Mouse (Mus musculus) stomach, embryonic 16.5 days (tissue): Measurements from ENCODE around the gene Prkg1. TPM values are rescaled to one million over a fixed set of nuclear protein-coding genes. Genes with fewer than 3 reads are reported as not detected.

ENCODE experiments used
- ATAC-seq: fragments of 200-750 bp; cut with Nextera tagmentation; 2 replicates; pipeline ENCODE4 v1.8.0; 2017; ENCODE audit warnings: moderate number of reproducible peaks, moderate TSS enrichment; ENCODE audit not compliant: insufficient read depth, low FRiP score
- H3K27ac ChIP-seq: fragments of 300-500 bp; sonication (generic); 2 replicates; pipeline ENCODE4 v1.5.1; 2014; ENCODE audit warnings: low read length
- H3K27me3 ChIP-seq: fragments of 300-500 bp; sonication (generic); 2 replicates; pipeline ENCODE4 v1.6.1; 2014; ENCODE audit warnings: low read length, control low read depth, mixed read lengths; ENCODE audit not compliant: control insufficient read depth, insufficient read depth
- H3K36me3 ChIP-seq: fragments of 300-500 bp; sonication (generic); 2 replicates; pipeline ENCODE4 v1.6.1; 2014; ENCODE audit warnings: low read length; ENCODE audit not compliant: control insufficient read depth, insufficient read depth
- H3K4me1 ChIP-seq: fragments of 300-500 bp; sonication (generic); 2 replicates; pipeline ENCODE4 v1.6.1; 2014; ENCODE audit warnings: low read length, control low read depth, mixed read lengths; ENCODE audit not compliant: control insufficient read depth, insufficient read depth
- H3K4me2 ChIP-seq: fragments of 300-500 bp; sonication (generic); 2 replicates; pipeline ENCODE4 v1.6.1; 2014; ENCODE audit warnings: low read depth, low read length, mixed read lengths
- H3K4me3 ChIP-seq: fragments of 300-500 bp; sonication (generic); replicated peaks from 2 replicates; pipeline ENCODE4 v1.5.1; 2014; ENCODE audit warnings: mild to moderate bottlenecking, low read length
- H3K9ac ChIP-seq: fragments of 300-500 bp; sonication (generic); 2 replicates; pipeline ENCODE4 v1.6.1; 2014; ENCODE audit warnings: low read length
- H3K9me3 ChIP-seq: fragments of 300-500 bp; sonication (generic); replicated peaks from 2 replicates; pipeline ENCODE4 v1.6.1; 2016; ENCODE audit warnings: low read length, control low read depth; ENCODE audit not compliant: control insufficient read depth
- WGBS: fragments of 180-500 bp; shearing (Covaris S2); extraction: QIAGEN DNeasy Blood & Tissue Kit; methylation state at CpG from one replicate; pipeline ENCODE4 v1.1.7; 2014; 5-methylcytosine and 5-hydroxymethylcytosine counted together
- polyA plus RNA-seq: library from polyadenylated mRNA; unstranded; fragments of >200 nt; fragmentation: Nextera tagmentation; extraction: Ambion mirVana; gene quantifications from 2 replicates; pipeline ENCODE4 v1.2.1, GENCODE M21; 2015

The Prkg1 gene
- polyA plus RNA-seq, 1 experiment from 2014 or later: 11.5 TPM

DNA sequence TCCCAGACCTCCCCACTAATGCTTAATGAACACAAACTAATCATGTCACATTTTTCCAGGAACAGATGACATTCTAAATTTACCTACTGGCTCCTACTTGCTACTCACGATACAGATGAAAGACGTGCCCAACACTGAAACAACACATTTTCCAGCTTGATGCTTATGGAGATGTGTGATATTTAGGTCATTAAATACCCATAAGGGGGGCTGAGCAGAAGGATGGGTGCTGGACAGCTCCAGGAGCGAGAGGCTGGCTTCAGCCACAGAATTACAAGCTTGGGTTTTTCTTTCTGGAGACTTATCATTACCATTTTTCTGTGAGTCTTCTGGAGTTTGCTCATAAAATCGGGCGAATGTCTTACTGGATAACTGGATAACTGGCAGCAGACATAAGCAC, 958.6 kb downstream of the Prkg1 start:
- Histone ChIP-seq H3K4me1 (no peaks in the 10 kb centered on the region), H3K27me3 (no peaks in the 10 kb centered on the region), H3K9ac (no peak overlapping the region), H3K4me3 (no peak overlapping the region), H3K36me3 (no peaks in the 10 kb centered on the region), H3K4me2 (no peak overlapping the region), H3K9me3 (no peaks in the 10 kb centered on the region), H3K27ac (no peak overlapping the region)
- 73% methylated on average over 5 of the region's 5 CpGs for WGBS
- ATAC-seq: no peak

DNA sequence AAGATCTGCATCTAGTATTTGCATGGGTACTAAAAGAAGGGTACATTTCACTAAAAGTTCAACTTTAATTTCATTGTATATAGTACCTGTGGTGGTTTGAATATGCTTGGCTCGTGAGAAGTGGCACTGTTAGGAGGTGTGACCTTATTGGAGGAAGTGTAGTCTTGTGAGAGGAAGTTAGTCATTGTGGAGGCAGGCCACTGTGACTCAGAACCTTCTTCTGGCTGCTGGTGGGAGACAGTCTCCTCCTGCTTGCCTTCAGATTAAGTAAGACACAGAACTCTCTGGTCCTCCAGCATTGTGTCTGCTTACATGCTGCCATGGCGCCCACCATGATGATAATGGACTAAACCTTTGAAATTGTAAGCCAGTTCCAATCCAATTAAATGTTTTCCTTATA, 984.0 kb downstream of the Prkg1 start:
- Histone ChIP-seq H3K36me3 (no peaks in the 10 kb centered on the region), H3K27me3 (no peaks in the 10 kb centered on the region), H3K9ac (no peak overlapping the region), H3K9me3 (no peaks in the 10 kb centered on the region), H3K4me3 (no peak overlapping the region), H3K27ac (no peak overlapping the region), H3K4me1 (no peaks in the 10 kb centered on the region), H3K4me2 (no peak overlapping the region)
- WGBS: 73% methylated on average over 2 of the region's 2 CpGs
- no peak for ATAC-seq

DNA sequence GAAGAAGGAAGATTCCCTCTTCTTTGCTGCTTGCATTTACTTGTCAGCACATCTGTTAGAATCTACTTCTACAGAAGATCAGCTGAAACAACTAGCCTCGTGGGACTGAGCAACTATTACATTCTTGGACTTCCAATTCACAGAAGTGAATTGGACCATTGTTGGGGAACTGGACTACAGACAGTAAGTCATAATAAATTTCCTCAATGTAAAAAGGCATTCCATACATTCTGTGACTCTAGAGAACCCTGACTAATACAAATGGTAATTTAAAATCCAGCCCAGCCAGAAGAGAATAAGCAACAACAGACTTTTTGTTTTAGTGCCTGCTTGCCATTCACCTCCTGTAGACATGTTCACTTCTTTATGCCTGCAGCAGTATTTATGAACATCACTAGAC, 996.5 kb downstream of the Prkg1 start:
- Histone ChIP-seq H3K36me3 (no peaks in the 10 kb centered on the region), H3K4me1 (no peaks in the 10 kb centered on the region), H3K9me3 (no peaks in the 10 kb centered on the region), H3K4me3 (no peak overlapping the region), H3K27ac (no peak overlapping the region), H3K27me3 (no peaks in the 10 kb centered on the region), H3K9ac (no peak overlapping the region), H3K4me2 (no peak overlapping the region)
- WGBS: 47% methylated on average over 1 of the region's 1 CpGs
- no peak for ATAC-seq

DNA sequence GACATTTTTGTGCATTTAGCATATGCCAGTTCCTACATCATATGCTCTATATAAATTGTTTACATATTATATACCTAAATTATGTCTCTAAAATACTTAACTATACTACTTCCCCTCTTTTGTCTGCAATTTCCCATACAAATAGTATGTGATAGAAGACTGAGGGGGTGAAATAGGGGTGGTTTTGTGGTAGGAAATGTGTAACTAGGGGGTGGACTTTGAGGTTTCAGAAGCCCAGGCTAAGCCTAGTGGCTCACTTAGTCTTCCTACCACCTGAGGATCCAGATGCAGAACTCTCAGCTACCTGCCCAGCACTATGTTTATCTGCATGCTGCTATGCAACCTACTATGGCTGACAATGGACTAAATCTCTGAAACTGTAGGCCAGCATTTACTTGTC, 1020.4 kb downstream of the Prkg1 start:
- H3K9ac ChIP-seq: no peak overlapping the region
- H3K4me3 ChIP-seq: no peak overlapping the region
- H3K27me3 ChIP-seq: no peaks in the 10 kb centered on the region
- no peaks in the 10 kb centered on the region for H3K36me3 ChIP-seq
- ATAC-seq: no peak
- no peaks in the 10 kb centered on the region for H3K4me1 ChIP-seq
- H3K4me2 ChIP-seq: no peak overlapping the region
- H3K9me3 ChIP-seq: no peaks in the 10 kb centered on the region
- H3K27ac ChIP-seq: no peak overlapping the region

DNA sequence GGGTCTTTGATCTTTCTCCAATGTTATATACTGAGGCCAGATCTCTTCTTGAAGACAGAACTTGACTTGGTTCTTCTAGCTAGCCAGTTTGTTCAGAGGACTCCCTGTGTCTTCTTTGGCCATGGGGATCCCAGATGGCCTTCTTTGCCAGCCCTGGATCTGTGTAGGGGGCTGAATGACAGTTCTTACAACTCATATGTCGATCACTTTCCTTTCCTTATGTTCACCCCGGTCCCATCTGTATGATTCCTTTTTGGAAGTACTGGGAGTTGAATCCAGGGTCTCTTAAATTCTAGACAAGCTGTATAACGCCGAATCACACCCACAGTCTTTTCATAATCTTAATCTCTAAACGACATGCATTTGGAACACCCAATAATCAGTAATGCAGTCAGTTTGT, 1065.7 kb downstream of the Prkg1 start:
- WGBS: 91% methylated on average over 5 of the region's 5 CpGs
- H3K36me3 ChIP-seq: no peaks in the 10 kb centered on the region
- no peak overlapping the region for H3K4me2 ChIP-seq
- no peak overlapping the region for H3K27ac ChIP-seq
- no peaks in the 10 kb centered on the region for H3K9me3 ChIP-seq
- H3K27me3 ChIP-seq: no peaks in the 10 kb centered on the region
- H3K4me3 ChIP-seq: no peak overlapping the region
- no peak overlapping the region for H3K9ac ChIP-seq
- no peaks in the 10 kb centered on the region for H3K4me1 ChIP-seq
- ATAC-seq: no peak

DNA sequence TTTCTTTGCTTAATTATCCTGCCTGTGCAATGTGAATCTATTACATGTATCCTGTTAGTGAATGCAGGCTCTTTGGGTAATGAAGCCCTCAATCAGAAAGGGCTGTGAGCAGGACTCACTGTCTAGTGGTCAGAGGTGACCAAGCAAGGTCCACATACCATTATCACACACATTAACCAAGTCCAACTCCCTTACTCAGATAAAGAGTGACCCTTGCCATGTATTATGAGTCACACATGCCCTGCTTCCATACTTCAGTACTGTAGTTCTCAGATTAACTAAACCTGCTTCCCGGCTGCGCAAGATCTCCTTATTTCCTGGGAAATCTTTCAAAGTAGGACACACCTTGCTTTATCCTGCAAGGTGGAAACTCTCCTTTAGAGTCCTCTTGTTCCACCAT, 1073.6 kb downstream of the Prkg1 start:
- Histone ChIP-seq H3K9me3 (no peaks in the 10 kb centered on the region), H3K9ac (no peak overlapping the region), H3K4me2 (no peak overlapping the region), H3K36me3 (no peaks in the 10 kb centered on the region), H3K4me1 (no peaks in the 10 kb centered on the region), H3K27me3 (no peaks in the 10 kb centered on the region), H3K4me3 (no peak overlapping the region), H3K27ac (no peak overlapping the region)
- ATAC-seq: no peak
- WGBS: 92% methylated on average over 2 of the region's 2 CpGs

DNA sequence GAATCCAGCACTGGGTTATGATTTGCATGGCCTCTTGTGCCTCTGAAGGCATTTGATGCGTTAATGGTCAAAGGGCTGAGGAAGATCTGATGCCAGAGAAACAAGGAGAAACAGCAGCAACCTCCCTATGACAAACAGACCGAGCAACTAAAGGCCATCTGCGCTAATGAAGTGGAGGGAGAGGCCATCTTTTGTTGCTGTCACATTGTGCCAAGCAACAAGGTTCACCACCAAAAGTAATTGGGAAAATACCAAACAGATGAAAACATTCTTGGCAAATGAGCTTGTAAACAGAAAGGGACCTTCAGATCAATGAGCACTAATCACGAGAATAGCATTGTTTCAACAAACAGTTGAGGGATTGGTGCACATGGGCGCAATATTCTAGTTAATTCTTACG, 1074.1 kb downstream of the Prkg1 start:
- no peak overlapping the region for H3K4me2 ChIP-seq
- H3K36me3 ChIP-seq: no peaks in the 10 kb centered on the region
- no peak overlapping the region for H3K27ac ChIP-seq
- no peaks in the 10 kb centered on the region for H3K27me3 ChIP-seq
- WGBS: 78% methylated on average over 6 of the region's 6 CpGs
- no peak for ATAC-seq
- no peak overlapping the region for H3K9ac ChIP-seq
- no peaks in the 10 kb centered on the region for H3K4me1 ChIP-seq
- no peaks in the 10 kb centered on the region for H3K9me3 ChIP-seq
- H3K4me3 ChIP-seq: no peak overlapping the region

DNA sequence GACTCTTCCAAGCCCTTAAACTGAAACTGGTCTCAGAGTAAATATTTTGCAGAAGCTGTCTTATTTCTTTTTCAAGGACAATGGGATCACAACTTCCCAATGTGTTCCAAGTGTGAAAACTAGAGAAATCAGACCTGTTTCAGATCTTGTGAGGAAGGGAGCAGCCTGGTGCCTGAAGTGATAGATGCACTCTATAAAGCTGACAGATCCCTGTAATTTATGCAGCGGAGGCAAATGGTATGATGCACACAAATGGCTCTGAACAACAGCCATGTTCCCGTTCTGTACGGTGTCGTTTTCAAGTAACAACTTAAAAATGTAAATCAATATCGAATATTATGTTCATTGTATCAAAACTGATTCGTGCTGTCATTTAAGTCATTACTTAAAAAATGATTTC, 1076.9 kb downstream of the Prkg1 start:
- Histone ChIP-seq H3K4me3 (no peak overlapping the region), H3K27ac (no peak overlapping the region), H3K9me3 (no peaks in the 10 kb centered on the region), H3K27me3 (no peaks in the 10 kb centered on the region), H3K4me1 (no peaks in the 10 kb centered on the region), H3K36me3 (no peaks in the 10 kb centered on the region), H3K4me2 (no peak overlapping the region), H3K9ac (no peak overlapping the region)
- no peak for ATAC-seq
- WGBS: 69% methylated on average over 6 of the region's 6 CpGs

DNA sequence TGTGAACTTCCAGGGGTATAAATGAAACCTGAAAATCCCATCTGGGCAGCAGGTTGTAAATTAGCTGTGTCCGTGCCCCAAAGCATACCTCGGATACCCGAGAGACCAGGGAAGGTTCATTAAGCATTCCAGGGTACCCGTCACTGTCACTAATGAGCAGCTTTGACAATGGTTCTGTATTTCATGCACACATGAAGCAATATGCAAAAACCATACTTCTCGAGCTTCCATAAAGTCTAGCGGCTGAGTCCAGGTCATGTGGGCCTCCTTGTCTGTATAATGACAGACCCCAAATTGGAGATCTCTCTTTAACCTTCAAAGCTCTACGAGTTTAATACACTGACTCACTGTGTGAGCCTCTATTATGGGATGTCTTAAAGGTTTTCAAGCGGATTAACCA, 1088.5 kb downstream of the Prkg1 start:
- ATAC-seq: no peak
- no peaks in the 10 kb centered on the region for H3K36me3 ChIP-seq
- no peak overlapping the region for H3K27ac ChIP-seq
- no peak overlapping the region for H3K4me3 ChIP-seq
- H3K9me3 ChIP-seq: no peaks in the 10 kb centered on the region
- no peaks in the 10 kb centered on the region for H3K4me1 ChIP-seq
- WGBS: 82% methylated on average over 8 of the region's 8 CpGs
- H3K9ac ChIP-seq: no peak overlapping the region
- no peak overlapping the region for H3K4me2 ChIP-seq
- no peaks in the 10 kb centered on the region for H3K27me3 ChIP-seq

DNA sequence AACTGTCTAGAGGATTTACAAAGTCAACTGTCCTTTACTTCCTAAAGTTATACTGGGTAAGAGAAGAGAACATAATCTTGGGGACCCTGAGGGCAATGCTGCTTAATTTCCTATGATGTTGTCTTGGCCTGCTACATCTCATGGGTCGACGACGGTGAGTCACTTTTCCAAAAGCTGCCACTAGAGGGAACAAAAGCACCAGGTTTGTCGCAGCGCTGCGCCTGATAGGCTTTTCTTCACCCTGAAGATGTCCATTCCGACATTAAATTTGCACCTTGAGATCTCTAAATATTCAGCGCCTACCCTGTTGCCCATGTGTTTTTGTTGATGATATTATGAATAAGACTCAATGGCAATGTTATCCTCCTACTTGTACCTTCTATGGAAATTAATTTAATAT, 1100.6 kb downstream of the Prkg1 start:
- H3K4me3 ChIP-seq: no peak overlapping the region
- H3K27ac ChIP-seq: no peak overlapping the region
- WGBS: 9% methylated on average over 8 of the region's 8 CpGs
- ATAC-seq: no peak
- no peaks in the 10 kb centered on the region for H3K4me1 ChIP-seq
- no peak overlapping the region for H3K4me2 ChIP-seq
- no peak overlapping the region for H3K9ac ChIP-seq
- no peaks in the 10 kb centered on the region for H3K27me3 ChIP-seq
- no peaks in the 10 kb centered on the region for H3K9me3 ChIP-seq
- H3K36me3 ChIP-seq: no peaks in the 10 kb centered on the region
